Mouse (Mus musculus) kidney, postnatal 0 days (tissue): ENCODE measurements around the gene Plekha8. TPM values are rescaled to one million over a fixed set of nuclear protein-coding genes. Genes with fewer than 3 reads are reported as not detected.

Experiments used
- ATAC-seq: fragments of 200-750 bp; cut with Nextera tagmentation; replicated peaks from 2 replicates; pipeline ENCODE4 v1.8.0; 2017; ENCODE audit warnings: low read depth, moderate number of reproducible peaks, moderate TSS enrichment, moderate library complexity; ENCODE audit not compliant: low FRiP score
- DNase-seq: peaks from one replicate; pipeline ENCODE4 v3.0.0-alpha.2; 2016; ENCODE audit warnings: low spot score
- H3K27ac ChIP-seq: fragments of 300-500 bp; sonication (generic); 2 replicates; pipeline ENCODE4 v1.5.1; 2014; ENCODE audit warnings: mild to moderate bottlenecking
- H3K27me3 ChIP-seq: fragments of 300-500 bp; sonication (generic); 2 replicates; pipeline ENCODE4 v1.6.1; 2014; ENCODE audit warnings: low read length, mixed read lengths; ENCODE audit not compliant: insufficient read depth
- H3K36me3 ChIP-seq: fragments of 300-500 bp; sonication (generic); 2 replicates; pipeline ENCODE4 v1.6.1; 2014; ENCODE audit warnings: low read length, mixed read lengths; ENCODE audit not compliant: insufficient read depth
- H3K4me1 ChIP-seq: fragments of 300-500 bp; sonication (generic); replicated peaks from 2 replicates; pipeline ENCODE4 v1.6.1; 2014; ENCODE audit warnings: antibody characterized with exemption, low read length, mixed read lengths; ENCODE audit not compliant: insufficient read depth
- H3K4me2 ChIP-seq: fragments of 300-500 bp; sonication (generic); 2 replicates; pipeline ENCODE4 v1.6.1; 2014; ENCODE audit warnings: mild to moderate bottlenecking, low read length, moderate library complexity, mixed read lengths
- H3K4me3 ChIP-seq: fragments of 300-500 bp; sonication (generic); replicated peaks from 2 replicates; pipeline ENCODE4 v1.5.1; 2014; ENCODE audit warnings: low read depth, low read length
- H3K9ac ChIP-seq: fragments of 300-500 bp; sonication (generic); 2 replicates; pipeline ENCODE4 v1.6.1; 2014; ENCODE audit warnings: low read depth, low read length
- H3K9me3 ChIP-seq: fragments of 300-500 bp; sonication (generic); replicated peaks from 2 replicates; pipeline ENCODE4 v1.6.1; 2016; ENCODE audit warnings: low read length, inconsistent platforms, mixed read lengths
- CTCF ChIP-seq: IDR thresholded peaks from 2 replicates; pipeline ENCODE4 v1.5.1; 2016; ENCODE audit warnings: antibody characterized with exemption, low read depth, mild to moderate bottlenecking, moderate library complexity
- WGBS: fragments of 180-500 bp; shearing (Covaris S2); extraction: QIAGEN DNeasy Blood & Tissue Kit; methylation state at CpG from one replicate; pipeline ENCODE4 v1.1.7; 2014; 5-methylcytosine and 5-hydroxymethylcytosine counted together
- polyA plus RNA-seq: library from polyadenylated mRNA; unstranded; fragments of >200 nt; fragmentation: Nextera tagmentation; extraction: Ambion mirVana; gene quantifications from 2 replicates; pipeline ENCODE4 v1.2.1, GENCODE M21; 2015

Gene Plekha8
- polyA plus RNA-seq, 1 experiment from 2014 or later: 9.5 TPM

DNA sequence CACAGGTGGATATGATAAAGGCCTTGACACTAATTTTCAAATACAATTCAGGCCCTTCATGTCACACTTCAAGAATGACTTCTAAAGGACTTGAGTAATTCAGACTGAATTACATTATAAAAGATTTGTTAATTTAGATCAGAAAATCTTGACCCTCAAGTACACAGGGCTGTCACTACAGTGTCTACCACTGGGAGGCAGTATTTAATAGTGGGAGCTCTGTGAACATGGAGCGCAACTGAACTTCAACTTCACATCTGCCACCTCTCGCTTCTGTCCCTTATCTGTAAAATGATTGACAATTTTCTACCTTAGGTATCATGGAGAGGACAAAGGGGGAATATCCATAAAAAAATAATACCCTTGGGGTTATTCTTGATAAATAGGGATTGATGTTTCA lies 8.7 kb upstream of the Plekha8 start:
- TF ChIP-seq CTCF: peak; percentile 86
- Histone ChIP-seq H3K36me3 (peaks cover 11% of the 10 kb centered on the region; the same call in 1 of the 2 replicates), H3K4me2 (no peak overlapping the region), H3K27ac (no peak overlapping the region), H3K9ac (no peak overlapping the region), H3K27me3 (no peaks in the 10 kb centered on the region), H3K4me1 (0 out of 2 replicates have a peak, but pooled peaks cover 2% of the 10 kb centered on the region), H3K9me3 (no peaks in the 10 kb centered on the region), H3K4me3 (no peak overlapping the region)
- DNase-seq (peak; percentile 79), ATAC-seq (no peak)
- WGBS: 37% methylated on average over 2 of the region's 2 CpGs

DNA sequence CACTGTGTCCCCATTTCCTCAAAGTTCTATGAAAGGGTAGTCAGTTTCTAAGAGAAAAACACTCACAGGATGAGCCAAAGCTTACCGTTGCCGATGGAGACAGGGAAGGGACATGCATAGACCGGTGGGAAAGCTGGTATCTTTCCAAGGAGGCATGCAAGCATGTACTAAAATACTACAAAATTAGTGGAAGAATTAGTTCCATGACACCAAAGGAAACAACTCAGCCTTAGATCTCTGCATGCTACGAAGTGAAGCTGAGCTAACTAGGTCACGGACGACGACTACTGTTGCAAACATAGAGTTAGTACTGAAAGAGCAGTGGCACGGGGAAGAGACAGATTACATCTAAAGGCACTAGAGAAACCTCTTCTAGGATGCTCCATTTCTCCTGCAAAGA lies 8.0 kb upstream of the Plekha8 start:
- no peak for ATAC-seq
- TF ChIP-seq CTCF: no peak
- 81% methylated on average over 8 of the region's 8 CpGs for WGBS
- Histone ChIP-seq H3K36me3 (peaks cover 11% of the 10 kb centered on the region; the same call in 1 of the 2 replicates), H3K27ac (no peak overlapping the region), H3K9ac (no peak overlapping the region), H3K4me1 (peaks cover 8% of the 10 kb centered on the region; the same call in 1 of the 2 replicates), H3K9me3 (no peaks in the 10 kb centered on the region), H3K4me3 (no peak overlapping the region), H3K27me3 (no peaks in the 10 kb centered on the region), H3K4me2 (no peak overlapping the region)
- DNase-seq: no peak

DNA sequence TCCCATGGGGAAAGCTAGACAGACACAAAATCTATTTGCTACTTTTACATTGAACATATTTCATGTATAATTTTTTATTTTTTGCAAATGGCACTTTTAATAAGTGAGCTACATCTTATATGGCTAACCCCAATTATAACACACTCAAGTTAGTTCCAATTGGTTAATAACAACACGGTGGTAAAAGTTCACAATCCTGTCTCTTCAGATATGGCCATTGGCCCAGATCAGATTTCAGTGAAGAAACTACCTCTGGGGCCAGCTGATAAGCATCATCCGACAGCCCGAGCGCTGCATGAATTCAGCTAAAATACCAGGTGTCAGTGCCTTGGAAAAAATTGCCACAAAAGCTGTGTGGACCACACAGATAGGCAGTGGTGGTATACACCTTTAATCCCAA lies 7.2 kb upstream of the Plekha8 start:
- H3K27me3 ChIP-seq: no peaks in the 10 kb centered on the region
- H3K9me3 ChIP-seq: no peaks in the 10 kb centered on the region
- H3K4me3 ChIP-seq: no peak overlapping the region
- peaks cover 11% of the 10 kb centered on the region; the same call in 1 of the 2 replicates for H3K4me1 ChIP-seq
- DNase-seq: no peak
- no peak for ATAC-seq
- no peak overlapping the region for H3K27ac ChIP-seq
- H3K36me3 ChIP-seq: peaks cover 8% of the 10 kb centered on the region; the same call in 1 of the 2 replicates
- H3K4me2 ChIP-seq: no peak overlapping the region
- TF ChIP-seq CTCF: no peak
- WGBS: 58% methylated on average over 4 of the region's 4 CpGs
- no peak overlapping the region for H3K9ac ChIP-seq

DNA sequence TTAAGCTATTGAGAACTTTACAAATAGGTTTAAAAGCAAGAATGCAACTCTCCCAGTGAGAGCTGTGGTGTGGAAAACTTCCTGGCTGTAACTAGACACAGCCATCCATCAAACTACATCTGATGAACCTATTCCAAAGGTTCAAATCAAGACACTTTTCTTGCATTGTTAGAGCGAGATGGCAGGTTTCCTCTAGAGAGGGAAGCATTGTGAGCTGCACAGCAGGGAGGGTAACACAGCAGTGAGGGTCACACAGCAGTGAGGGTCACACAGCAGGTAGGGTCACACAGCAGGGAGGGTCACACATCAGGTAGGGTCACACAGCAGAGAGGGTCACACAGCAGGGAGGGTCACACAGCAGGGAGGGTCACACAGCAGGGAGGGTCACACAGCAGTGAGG lies 6.7 kb upstream of the Plekha8 start:
- no peak for TF ChIP-seq CTCF

DNA sequence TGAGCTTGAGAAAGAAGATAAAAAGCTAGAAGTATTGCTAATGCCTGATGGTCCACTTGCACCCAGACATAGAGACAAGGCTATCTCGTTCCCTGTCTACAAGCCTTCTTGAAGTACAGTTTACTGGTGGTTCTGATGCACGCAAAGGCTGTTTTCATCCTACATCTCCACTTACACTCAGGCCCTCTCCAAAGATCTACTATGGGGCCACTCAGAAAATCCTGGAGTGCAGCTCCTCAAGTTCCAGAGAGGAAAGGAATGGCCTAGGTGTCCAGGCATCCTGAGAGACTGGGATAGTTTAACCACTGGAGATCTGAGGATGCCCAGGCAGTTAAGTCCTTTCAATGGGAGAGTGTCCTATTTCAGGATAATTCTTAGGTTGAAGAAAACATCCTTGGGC lies 4.2 kb upstream of the Plekha8 start:
- Histone ChIP-seq H3K4me1 (peaks cover 11% of the 10 kb centered on the region; the same call in 1 of the 2 replicates), H3K27me3 (no peaks in the 10 kb centered on the region), H3K4me2 (no peak overlapping the region), H3K36me3 (no peaks in the 10 kb centered on the region), H3K9ac (no peak overlapping the region), H3K4me3 (no peak overlapping the region), H3K27ac (no peak overlapping the region), H3K9me3 (no peaks in the 10 kb centered on the region)
- 93% methylated on average over 2 of the region's 2 CpGs for WGBS
- ATAC-seq: no peak
- no peak for DNase-seq
- TF ChIP-seq CTCF: no peak

More for the DNA sequence above, 6.7 kb upstream of the Plekha8 start:
- 50% methylated on average over 1 of the region's 1 CpGs for WGBS
- Histone ChIP-seq H3K4me3 (no peak overlapping the region), H3K27me3 (no peaks in the 10 kb centered on the region), H3K4me2 (no peak overlapping the region), H3K27ac (no peak overlapping the region), H3K9ac (no peak overlapping the region), H3K9me3 (no peaks in the 10 kb centered on the region), H3K36me3 (peaks cover 5% of the 10 kb centered on the region; the same call in 1 of the 2 replicates), H3K4me1 (peaks cover 11% of the 10 kb centered on the region; the same call in 1 of the 2 replicates)
- DNase-seq (no peak), ATAC-seq (no peak)

- Histone ChIP-seq H3K9me3 (no peaks in the 10 kb centered on the region), H3K4me1 (peaks cover 22% of the 10 kb centered on the region; the same call in 1 of the 2 replicates), H3K36me3 (no peaks in the 10 kb centered on the region), H3K27me3 (no peaks in the 10 kb centered on the region), H3K4me3 (0 out of 2 replicates have a peak overlapping the region, but pooled peaks have one; percentile 13), H3K27ac (no peak overlapping the region), H3K9ac (0 out of 2 replicates have a peak overlapping the region, but pooled peaks have one; percentile 13), H3K4me2 (peak overlapping the region; percentile 49)
- 25% methylated on average over 6 of the region's 6 CpGs for WGBS
- ATAC-seq (no peak), DNase-seq (no peak)
- TF ChIP-seq CTCF: no peak
Observed at GRCm38 (mm10) chr6:54591778-54592177, 3.1 kb upstream of the Plekha8 start.
